Mouse (Mus musculus) MEL (cell line): ENCODE results near the gene Atl3. TPM values are rescaled to one million over a fixed set of nuclear protein-coding genes. Genes with fewer than 3 reads are reported as not detected.

ENCODE experiments used
- DNase-seq: peaks from one replicate; pipeline ENCODE4 v3.0.0; 2011; ENCODE audit warnings: low read depth, low spot score
- H3K27ac ChIP-seq: 2 replicates; pipeline ENCODE4 v1.5.1; 2012; ENCODE audit warnings: low read depth, mild to moderate bottlenecking, control low read depth, low read length, moderate library complexity; ENCODE audit not compliant: control insufficient read depth
- H3K27me3 ChIP-seq, 2 experiments: fragments of 150-350 bp in 1 of 2; sonication (generic) in 1 of 2; 2 replicates each; pipeline ENCODE4 v1.6.1; 2012; ENCODE audit warnings: low read length in 2 of 2, mild to moderate bottlenecking in 2 of 2, improper control_type of control experiment in 1 of 2, moderate library complexity in 1 of 2; ENCODE audit not compliant: insufficient read depth in 2 of 2, control insufficient read depth in 1 of 2
- H3K36me3 ChIP-seq, 2 experiments: 2 replicates each; pipeline ENCODE4 v1.6.1; 2012 to 2014; ENCODE audit warnings: low read length in 2 of 2, improper control_type of control experiment in 1 of 2, inconsistent platforms in 1 of 2, mild to moderate bottlenecking in 1 of 2; ENCODE audit not compliant: insufficient read depth in 2 of 2, control insufficient read depth in 1 of 2
- H3K4me1 ChIP-seq, 2 experiments: fragments of 150-350 bp in 1 of 2; sonication (generic) in 1 of 2; 2 replicates each; pipeline ENCODE4 v1.6.1; 2012; ENCODE audit warnings: low read length in 2 of 2, improper control_type of control experiment in 1 of 2, mild to moderate bottlenecking in 1 of 2; ENCODE audit not compliant: insufficient read depth in 2 of 2, control insufficient read depth in 1 of 2
- H3K4me3 ChIP-seq, 2 experiments: fragments of 150-350 bp in 1 of 2; sonication (generic) in 1 of 2; 2 replicates each; pipeline ENCODE4 v1.5.1; 2012; ENCODE audit warnings: low read depth in 2 of 2, low read length in 2 of 2, mild to moderate bottlenecking in 2 of 2, moderate library complexity in 2 of 2, control low read depth in 1 of 2, improper control_type of control experiment in 1 of 2; ENCODE audit not compliant: control insufficient read depth in 1 of 2, insufficient read depth in 1 of 2
- H3K79me2 ChIP-seq: 2 replicates; pipeline ENCODE4 v1.6.1; 2012; ENCODE audit warnings: mild to moderate bottlenecking, low read length, moderate library complexity; ENCODE audit not compliant: control insufficient read depth, poor library complexity, insufficient read depth
- H3K9ac ChIP-seq: 2 replicates; pipeline ENCODE4 v1.6.1; 2012; ENCODE audit warnings: low read depth, mild to moderate bottlenecking, control low read depth, low read length, moderate library complexity; ENCODE audit not compliant: control insufficient read depth, poor library complexity, severe bottlenecking
- H3K9me3 ChIP-seq: fragments of 150-350 bp; sonication (generic); replicated peaks from 2 replicates; pipeline ENCODE4 v1.6.1; 2012; ENCODE audit warnings: mild to moderate bottlenecking, low read length, improper control_type of control experiment, moderate library complexity; ENCODE audit not compliant: insufficient read depth
- BHLHE40 ChIP-seq: IDR thresholded peaks from 2 replicates; pipeline ENCODE4 v1.6.1; 2012; ENCODE audit warnings: low read depth, mild to moderate bottlenecking, inconsistent platforms, low read length, improper control_type of control experiment, borderline replicate concordance
- CTCF ChIP-seq, 3 experiments: IDR thresholded peaks in 2 of 3; conservative IDR thresholded peaks in 1 of 3; 2 replicates each; pipeline ENCODE4 v1.5.1; 2011 to 2012; ENCODE audit warnings: low read length in 3 of 3, low read depth in 2 of 3, mild to moderate bottlenecking in 2 of 3, improper control_type of control experiment in 1 of 3, inconsistent platforms in 1 of 3, mixed read lengths in 1 of 3, moderate library complexity in 1 of 3; ENCODE audit not compliant: control insufficient read depth in 1 of 3, insufficient read depth in 1 of 3, poor library complexity in 1 of 3, severe bottlenecking in 1 of 3
- HCFC1 ChIP-seq: IDR thresholded peaks from 2 replicates; pipeline ENCODE4 v1.6.1; 2012; ENCODE audit warnings: low read depth, mild to moderate bottlenecking, inconsistent platforms, low read length, improper control_type of control experiment, moderate library complexity
- MXI1 ChIP-seq: IDR thresholded peaks from 2 replicates; pipeline ENCODE4 v1.6.1; 2011; ENCODE audit warnings: mild to moderate bottlenecking, low read depth, low read length, improper control_type of control experiment
- MYC ChIP-seq: IDR thresholded peaks from 2 replicates; pipeline ENCODE4 v1.6.1; 2011; ENCODE audit warnings: low read depth, mild to moderate bottlenecking, low read length, improper control_type of control experiment, moderate library complexity
- POLR2A ChIP-seq, 2 experiments: IDR thresholded peaks; 2 replicates each; pipeline ENCODE4 v1.6.1; 2011 to 2012; ENCODE audit warnings: low read length in 2 of 2, mild to moderate bottlenecking in 2 of 2, control low read depth in 1 of 2, improper control_type of control experiment in 1 of 2, low read depth in 1 of 2, moderate library complexity in 1 of 2; ENCODE audit not compliant: control insufficient read depth in 1 of 2, insufficient read depth in 1 of 2, poor library complexity in 1 of 2
- RCOR1 ChIP-seq: IDR thresholded peaks from 2 replicates; pipeline ENCODE4 v1.6.1; 2012; ENCODE audit warnings: low read depth, mild to moderate bottlenecking, inconsistent platforms, low read length, improper control_type of control experiment
- SIN3A ChIP-seq: IDR thresholded peaks from 2 replicates; pipeline ENCODE4 v1.6.1; 2012; ENCODE audit warnings: low read length, improper control_type of control experiment, inconsistent platforms
- TAL1 ChIP-seq: IDR thresholded peaks from 2 replicates; pipeline ENCODE4 v1.6.1; 2012; ENCODE audit warnings: mild to moderate bottlenecking, inconsistent platforms, low read length, moderate library complexity, mixed read lengths
- TCF12 ChIP-seq: IDR thresholded peaks from 2 replicates; pipeline ENCODE4 v1.6.1; 2014; ENCODE audit warnings: low read depth, mild to moderate bottlenecking, inconsistent platforms, low read length, improper control_type of control experiment, moderate library complexity
- USF1 ChIP-seq: IDR thresholded peaks from 2 replicates; pipeline ENCODE4 v1.6.1; 2014; ENCODE audit warnings: low read depth, mild to moderate bottlenecking, inconsistent platforms, low read length, improper control_type of control experiment, moderate library complexity
- USF2 ChIP-seq, 2 experiments: IDR thresholded peaks; 2 replicates each; pipeline ENCODE4 v1.6.1; 2011 to 2012; ENCODE audit warnings: improper control_type of control experiment in 2 of 2, low read length in 2 of 2, borderline replicate concordance in 1 of 2, inconsistent platforms in 1 of 2, low read depth in 1 of 2, mild to moderate bottlenecking in 1 of 2; ENCODE audit not compliant: insufficient read depth in 1 of 2
- ZKSCAN1 ChIP-seq: IDR thresholded peaks from 2 replicates; pipeline ENCODE4 v1.6.1; 2012; ENCODE audit warnings: low read depth, mild to moderate bottlenecking, inconsistent platforms, low read length, improper control_type of control experiment, moderate library complexity
- ZMIZ1 ChIP-seq: IDR thresholded peaks from 2 replicates; pipeline ENCODE4 v1.6.1; 2012; ENCODE audit warnings: low read depth, mild to moderate bottlenecking, inconsistent platforms, low read length, improper control_type of control experiment, moderate library complexity
- polyA plus RNA-seq, 2 experiments: library from polyadenylated mRNA; stranded (reverse) in 1 of 2; unstranded in 1 of 2; fragments of >175 nt in 1 of 2; fragments of >200 nt in 1 of 2; gene quantifications; 2 replicates each; pipeline versions ENCODE4 v1.2.1 to v1.2.4; 2012; ENCODE audit warnings: low replicate concordance in 2 of 2, low read depth in 1 of 2; ENCODE audit not compliant: insufficient read length in 2 of 2, insufficient read depth in 1 of 2, missing spikeins in 1 of 2
- total RNA-seq: library from RNA; depleted of rRNA; stranded (reverse); fragments of 300-350 nt; gene quantifications from 2 replicates; pipeline ENCODE4 v1.2.3, GENCODE M21; 2012

Atl3 gene
- total and polyA plus RNA-seq, 3 experiments: 15.3 to 16.4 TPM; not detected in 1

DNA sequence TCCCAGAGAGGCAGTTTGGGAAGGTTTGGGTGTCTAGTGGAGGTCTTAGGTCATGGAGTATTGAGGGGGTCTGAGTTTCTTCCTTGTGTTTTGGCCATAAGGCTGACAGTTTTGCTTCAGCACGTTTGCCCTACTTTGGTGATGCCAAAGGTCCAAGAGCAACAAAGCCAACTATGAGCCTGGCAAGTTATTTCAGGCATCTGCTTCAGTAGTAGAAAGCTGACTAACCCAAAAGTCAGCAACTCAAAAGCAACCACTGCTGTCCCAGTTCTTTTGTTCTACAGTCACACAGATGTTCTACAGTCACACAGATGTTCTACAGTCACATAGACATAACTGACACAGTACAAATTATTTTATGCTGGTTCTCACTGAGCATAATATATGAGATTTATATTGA, 48.2 kb upstream of the Atl3 start:
- H3K36me3 ChIP-seq: no peaks in the 10 kb centered on the region; a peak in 2 of 4 replicates
- no peak for DNase-seq
- H3K9ac ChIP-seq: no peak overlapping the region
- no peaks in the 10 kb centered on the region for H3K9me3 ChIP-seq
- H3K4me3 ChIP-seq: no peak overlapping the region
- no peak for TF ChIP-seq ZMIZ1
- no peak for TF ChIP-seq USF1
- TF ChIP-seq CTCF (IDR thresholded peaks at IDR 0.05 in 2 of 3, conservative IDR thresholded peaks at IDR 0.05 in 1 of 3; ENCODE audit: control insufficient read depth in 1 of 3, insufficient read depth in 1 of 3, low read depth in 2 of 3, low read length in 3 of 3, poor library complexity in 1 of 3, severe bottlenecking in 1 of 3): no peak
- TF ChIP-seq MXI1: no peak
- TF ChIP-seq MYC: no peak
- H3K79me2 ChIP-seq: 0 out of 2 replicates have a peak, but pooled peaks cover 2% of the 10 kb centered on the region
- H3K27me3 ChIP-seq: no peaks in the 10 kb centered on the region
- no peak overlapping the region for H3K27ac ChIP-seq
- no peaks in the 10 kb centered on the region for H3K4me1 ChIP-seq

GRCm38 (mm10) chr19:7456803-7457202, 37.0 kb upstream of the Atl3 start:
- TF ChIP-seq HCFC1: no peak
- no peak for TF ChIP-seq USF2 (IDR thresholded peaks at IDR 0.05; ENCODE audit: borderline replicate concordance in 1 of 2, insufficient read depth in 1 of 2, low read depth in 1 of 2, low read length in 2 of 2)
- no peak for TF ChIP-seq BHLHE40
- no peak for DNase-seq
- no peak overlapping the region for H3K4me3 ChIP-seq
- no peaks in the 10 kb centered on the region for H3K27me3 ChIP-seq
- H3K4me1 ChIP-seq: no peaks in the 10 kb centered on the region; a peak in 1 of 4 replicates
- H3K79me2 ChIP-seq: peaks cover 6% of the 10 kb centered on the region; the same call in 1 of the 2 replicates
- no peak overlapping the region for H3K27ac ChIP-seq
- no peaks in the 10 kb centered on the region for H3K9me3 ChIP-seq
- no peak overlapping the region for H3K9ac ChIP-seq
- H3K36me3 ChIP-seq: peaks cover 0 to 12% of the 10 kb centered on the region in 2 experiments; a peak in 2 of 4 replicates

- Histone ChIP-seq H3K79me2 (peaks cover 11% of the 10 kb centered on the region), H3K9me3 (no peaks in the 10 kb centered on the region), H3K36me3 (peaks cover 0 to 15% of the 10 kb centered on the region in 2 experiments; a peak in 2 of 4 replicates), H3K4me1 (no peaks in the 10 kb centered on the region), H3K27ac (no peak overlapping the region), H3K27me3 (no peaks in the 10 kb centered on the region), H3K9ac (no peak overlapping the region), H3K4me3 (no peak overlapping the region)
- TF ChIP-seq SIN3A (no peak), RCOR1 (no peak), TCF12 (no peak), TAL1 (no peak), USF2 (IDR thresholded peaks at IDR 0.05; ENCODE audit: borderline replicate concordance in 1 of 2, insufficient read depth in 1 of 2, low read depth in 1 of 2, low read length in 2 of 2) (no peak), POLR2A (IDR thresholded peaks at IDR 0.05; ENCODE audit: control insufficient read depth in 1 of 2, insufficient read depth in 1 of 2, low read depth in 1 of 2, low read length in 2 of 2, poor library complexity in 1 of 2) (no peak), MXI1 (no peak), ZKSCAN1 (no peak)
- DNase-seq: no peak
Measured at GRCm38 (mm10) chr19:7458901-7459300, 34.9 kb upstream of the Atl3 start.
